Mouse (Mus musculus): ENCODE data around the gene Cbarp.

The Cbarp gene

GRCm38 (mm10) chr10:80102216-80102915 lies 38.3 kb downstream of the Cbarp start:
- no peak for DNase-seq (ENCODE audit: extremely low read depth, low read depth, low spot score)

GRCm38 (mm10) chr10:80100982-80101381 lies 39.7 kb downstream of the Cbarp start:
- DNase-seq (ENCODE audit: extremely low read depth, low read depth, low spot score) = no peak

- DNase-seq (ENCODE audit: extremely low read depth, low read depth, low spot score) = no peak
Observed at GRCm38 (mm10) chr10:80098630-80099029, 42.0 kb downstream of the Cbarp start.

DNA sequence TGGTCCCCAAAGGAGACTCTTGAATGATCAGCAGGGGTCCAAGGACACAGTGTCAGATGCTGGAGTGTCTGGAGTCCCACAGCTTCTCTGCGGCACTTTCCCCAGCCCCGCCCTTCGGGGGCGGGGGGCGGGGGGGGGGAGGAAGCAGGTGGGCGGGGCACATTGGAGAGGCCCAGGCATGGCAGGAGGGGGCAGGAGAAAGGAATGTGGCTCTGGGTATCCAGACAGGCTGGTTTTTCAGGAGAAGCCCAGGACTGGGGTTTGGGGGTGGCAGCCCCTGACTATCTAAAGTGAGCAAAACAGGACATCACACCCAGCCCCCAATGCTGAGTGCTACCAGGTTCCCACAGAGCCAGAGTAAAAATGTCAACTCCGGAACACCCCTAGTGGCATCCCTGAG lies 43.4 kb downstream of the Cbarp start:
- no peak for DNase-seq (ENCODE audit: extremely low read depth, low read depth, low spot score)

- no peak for DNase-seq (ENCODE audit: extremely low read depth, low read depth, low spot score)
Observed at GRCm38 (mm10) chr10:80095547-80095946, 45.1 kb downstream of the Cbarp start.

- DNase-seq (ENCODE audit: extremely low read depth, low read depth, low spot score) = no peak
Observed at GRCm38 (mm10) chr10:80094684-80095083, 46.0 kb downstream of the Cbarp start.

GRCm38 (mm10) chr10:80094085-80094484 lies 46.5 kb downstream of the Cbarp start:
- no peak for DNase-seq (ENCODE audit: extremely low read depth, low read depth, low spot score)

GRCm38 (mm10) chr10:80092690-80093089 lies 47.9 kb downstream of the Cbarp start:
- DNase-seq (ENCODE audit: extremely low read depth, low read depth, low spot score) = no peak

DNA sequence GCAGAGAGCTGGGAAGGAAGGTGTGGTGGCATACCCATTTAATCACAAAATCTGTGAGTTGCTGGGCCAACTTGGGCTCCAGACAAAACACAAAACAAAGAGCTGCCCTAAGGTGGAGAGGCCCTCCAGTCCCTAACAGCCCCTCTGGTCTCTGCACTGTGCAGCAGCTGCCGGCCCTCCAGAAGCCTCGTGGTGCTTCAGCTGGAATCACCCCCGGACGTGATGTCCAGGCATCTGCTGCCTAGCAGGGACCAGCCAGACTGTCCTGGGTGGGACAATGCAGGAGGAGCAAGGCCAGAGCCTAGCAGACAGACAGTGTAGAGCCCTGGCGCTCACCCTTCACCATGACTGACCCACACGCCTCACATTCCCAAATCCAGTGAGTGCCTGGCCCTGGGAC lies 49.1 kb downstream of the Cbarp start:
- no peak for DNase-seq (ENCODE audit: extremely low read depth, low read depth, low spot score)

- no peak for DNase-seq (ENCODE audit: extremely low read depth, low read depth, low spot score)
Observed at GRCm38 (mm10) chr10:80089146-80089545, 51.5 kb downstream of the Cbarp start.

DNA sequence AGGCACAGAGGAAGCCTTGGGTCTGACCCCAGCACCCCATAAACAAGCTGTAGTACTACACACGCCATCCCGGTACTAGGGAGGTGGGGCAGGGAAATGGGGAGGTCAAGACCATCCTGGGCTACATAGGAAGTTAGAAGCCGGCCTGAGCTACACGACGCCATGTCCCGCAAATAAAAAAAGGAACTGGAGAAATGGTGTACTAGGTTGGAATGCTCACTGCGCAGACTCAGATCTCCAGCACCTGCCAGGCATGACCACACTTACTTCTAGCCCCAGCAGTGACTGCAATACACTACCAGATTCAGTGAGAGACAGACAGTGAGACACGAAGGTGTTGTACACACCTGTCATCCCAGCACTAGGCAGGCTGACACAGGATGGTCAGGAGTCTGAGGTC lies 53.2 kb downstream of the Cbarp start:
- no peak for DNase-seq (ENCODE audit: extremely low read depth, low read depth, low spot score)

- no peak for DNase-seq (ENCODE audit: extremely low read depth, low read depth, low spot score)
Observed at GRCm38 (mm10) chr10:80086847-80087246, 53.8 kb downstream of the Cbarp start.

DNA sequence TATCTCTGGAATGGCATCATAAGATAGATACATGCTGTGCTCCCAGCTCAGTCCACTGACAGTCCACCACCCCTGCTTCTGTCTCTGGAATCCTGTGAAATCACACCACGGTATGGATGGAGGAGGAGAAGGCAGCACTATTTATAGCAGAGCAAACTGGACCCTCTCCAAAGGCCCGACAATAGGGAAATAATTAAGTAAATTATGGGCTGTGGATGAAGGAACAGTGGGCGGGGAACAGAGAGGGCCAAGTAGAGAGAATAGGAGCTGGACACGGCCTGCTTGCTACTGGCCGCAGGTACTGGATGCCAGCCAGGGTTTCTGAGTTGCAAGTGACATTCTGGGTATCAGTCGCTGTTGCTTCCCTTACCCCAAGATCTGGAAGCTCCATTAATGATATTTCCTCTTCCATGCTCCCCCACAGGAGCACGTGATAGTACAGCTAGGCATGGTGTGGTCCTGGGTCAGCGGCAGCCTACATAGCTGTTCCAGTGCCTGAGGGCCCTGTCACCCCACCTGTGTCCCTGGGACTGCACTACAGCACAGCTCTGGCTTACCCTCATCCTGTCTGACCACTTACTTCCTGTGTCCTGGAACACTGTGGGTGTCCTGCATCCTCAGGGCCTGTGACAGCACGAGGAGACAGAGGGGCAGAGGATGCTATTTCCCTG lies 55.7 kb downstream of the Cbarp start:
- peak; percentile 42 for DNase-seq (ENCODE audit: extremely low read depth, low read depth, low spot score)

GRCm38 (mm10) chr10:80081075-80081474 lies 59.6 kb downstream of the Cbarp start:
- DNase-seq (ENCODE audit: extremely low read depth, low read depth, low spot score) = no peak
